ENCODE assay signal across 8 mouse cellular contexts in genomic region chr7:66060066-66060956, GRCm38 (mm10). TPM values are rescaled to one million over a fixed set of nuclear protein-coding genes. Genes with fewer than 3 reads are reported as not detected.
DNase-seq lines count a peak whose midpoint lies in the region; ATAC-seq and TF ChIP-seq lines count a peak whose summit lies in the region.

No protein-coding gene starts in this region.

- peak overlapping the region; percentile 87 for H3K9ac ChIP-seq in ES-Bruce4 (ENCODE audit: low read depth, poor library complexity, severe bottlenecking)
- peak overlapping the region; percentile 92 for H3K9ac ChIP-seq in forebrain, embryonic 12.5 days
- H3K9ac ChIP-seq in heart, postnatal 0 days (replicated peaks; ENCODE audit: low read depth, low read length): peak overlapping the region; percentile 82
- peak overlapping the region; percentile 92 for H3K9ac ChIP-seq in liver, embryonic 16.5 days (ENCODE audit: low read depth, low read length)
- H3K9ac ChIP-seq in neural tube, embryonic 12.5 days: peak overlapping the region; percentile 89
- peak overlapping the region; percentile 91 for H3K9ac ChIP-seq in stomach, postnatal 0 days (ENCODE audit: low read length)

- WGBS in forebrain, embryonic 12.5 days: 1% methylated on average over 64 of the region's 64 CpGs
- WGBS in heart, postnatal 0 days: under 1% methylated on average over 64 of the region's 64 CpGs
- WGBS in liver, embryonic 16.5 days (ENCODE audit: insufficient replicate concordance): under 1% methylated on average over 64 of the region's 64 CpGs
- under 1% methylated on average over 64 of the region's 64 CpGs for WGBS in neural tube, embryonic 12.5 days
- under 1% methylated on average over 64 of the region's 64 CpGs for whole genome bisulfite sequencing in stomach, postnatal 0 days

- no peaks in the 10 kb centered on the region for H3K27me3 ChIP-seq in ES-Bruce4 (ENCODE audit: control insufficient read depth, insufficient read depth, low read length, poor library complexity, severe bottlenecking)
- H3K27me3 ChIP-seq in forebrain, embryonic 12.5 days: peaks cover 10% of the 10 kb centered on the region; the same call in 1 of the 2 replicates
- no peaks in the 10 kb centered on the region for H3K27me3 ChIP-seq in heart, postnatal 0 days (ENCODE audit: control insufficient read depth, insufficient read depth, low read length)
- no peaks in the 10 kb centered on the region for H3K27me3 ChIP-seq in liver, embryonic 16.5 days (ENCODE audit: control insufficient read depth, insufficient read depth, low read depth, low read length)
- no peaks in the 10 kb centered on the region for H3K27me3 ChIP-seq in neural tube, embryonic 12.5 days (replicated peaks)
- no peaks in the 10 kb centered on the region for H3K27me3 ChIP-seq in stomach, postnatal 0 days (ENCODE audit: control insufficient read depth, insufficient read depth, low read length)

- peak; percentile 79 for DNase-seq in c-Kit-positive CD71-positive TER-119-positive erythroid progenitor cells, embryonic 14.5 days (ENCODE audit: low spot score)
- DNase-seq in heart, postnatal 0 days (ENCODE audit: low spot score): peak; percentile 76
- peak; percentile 92 to 94 for DNase-seq in kidney, postnatal 4 days
- DNase-seq in stomach, postnatal 0 days (ENCODE audit: low spot score): peak; percentile 91

- peaks cover 23% of the 10 kb centered on the region for H3K36me3 ChIP-seq in ES-Bruce4 (ENCODE audit: control insufficient read depth, insufficient read depth, low read length, poor library complexity, severe bottlenecking)
- peaks cover 22% of the 10 kb centered on the region for H3K36me3 ChIP-seq in forebrain, embryonic 12.5 days (replicated peaks)
- peaks cover 28% of the 10 kb centered on the region for H3K36me3 ChIP-seq in heart, postnatal 0 days (replicated peaks; ENCODE audit: control insufficient read depth, insufficient read depth, low read length)
- peaks cover 9% of the 10 kb centered on the region for H3K36me3 ChIP-seq in liver, embryonic 16.5 days (ENCODE audit: control insufficient read depth, insufficient read depth)
- H3K36me3 ChIP-seq in neural tube, embryonic 12.5 days: peaks cover 21% of the 10 kb centered on the region
- peaks cover 14% of the 10 kb centered on the region; the same call in 1 of the 2 replicates for H3K36me3 ChIP-seq in stomach, postnatal 0 days (ENCODE audit: control insufficient read depth, insufficient read depth, low read length)

- no peaks in the 10 kb centered on the region for H3K4me1 ChIP-seq in ES-Bruce4 (ENCODE audit: control insufficient read depth, insufficient read depth, low read length)
- H3K4me1 ChIP-seq in forebrain, embryonic 12.5 days: peaks cover 16% of the 10 kb centered on the region
- peaks cover 11% of the 10 kb centered on the region for H3K4me1 ChIP-seq in heart, postnatal 0 days (ENCODE audit: control insufficient read depth, insufficient read depth)
- H3K4me1 ChIP-seq in liver, embryonic 16.5 days (ENCODE audit: control insufficient read depth, low read depth, low read length): peaks cover 15% of the 10 kb centered on the region
- peaks cover 9% of the 10 kb centered on the region for H3K4me1 ChIP-seq in neural tube, embryonic 12.5 days
- H3K4me1 ChIP-seq in stomach, postnatal 0 days (replicated peaks; ENCODE audit: control insufficient read depth, insufficient read depth): peaks cover 3% of the 10 kb centered on the region; the same call in 1 of the 2 replicates

- peak overlapping the region; percentile 91 for H3K4me3 ChIP-seq in ES-Bruce4 (ENCODE audit: low read depth, low read length)
- peak overlapping the region; percentile 94 for H3K4me3 ChIP-seq in forebrain, embryonic 12.5 days (replicated peaks)
- peak overlapping the region; percentile 85 for H3K4me3 ChIP-seq in heart, postnatal 0 days (ENCODE audit: low read depth, low read length)
- H3K4me3 ChIP-seq in liver, embryonic 16.5 days (ENCODE audit: low read depth, low read length): peak overlapping the region; percentile 93
- H3K4me3 ChIP-seq in neural tube, embryonic 12.5 days: peak overlapping the region; percentile 97
- peak overlapping the region; percentile 91 for H3K4me3 ChIP-seq in stomach, postnatal 0 days (ENCODE audit: low read depth, low read length)

- peak overlapping the region; percentile 78 for H3K4me2 ChIP-seq in forebrain, embryonic 12.5 days
- peak overlapping the region; percentile 70 for H3K4me2 ChIP-seq in heart, postnatal 0 days (ENCODE audit: low read depth, low read length)
- peak overlapping the region; percentile 82 for H3K4me2 ChIP-seq in liver, embryonic 16.5 days (ENCODE audit: low read depth, low read length)
- H3K4me2 ChIP-seq in neural tube, embryonic 12.5 days (replicated peaks): peak overlapping the region; percentile 85
- H3K4me2 ChIP-seq in stomach, postnatal 0 days (replicated peaks; ENCODE audit: low read depth): peak overlapping the region; percentile 82

- H3K27ac ChIP-seq in ES-Bruce4 (ENCODE audit: insufficient read depth, low read length): no peak overlapping the region
- peak overlapping the region; percentile 73 for H3K27ac ChIP-seq in forebrain, embryonic 12.5 days
- H3K27ac ChIP-seq in heart, postnatal 0 days (ENCODE audit: low read depth): peak overlapping the region; percentile 59
- peak overlapping the region; percentile 54 for H3K27ac ChIP-seq in liver, embryonic 16.5 days (ENCODE audit: low read length)
- H3K27ac ChIP-seq in neural tube, embryonic 12.5 days: peak overlapping the region; percentile 18; the same call in 1 of the 2 replicates
- H3K27ac ChIP-seq in stomach, postnatal 0 days (replicated peaks): peak overlapping the region; percentile 77

- ATAC-seq in forebrain, embryonic 12.5 days (ENCODE audit: low FRiP score): peak; percentile 98
- ATAC-seq in heart, postnatal 0 days (ENCODE audit: insufficient read depth, low read depth): peak; percentile 93
- peak; percentile 92 for ATAC-seq in liver, embryonic 16.5 days (ENCODE audit: low read depth)
- peak; percentile 95 for ATAC-seq in neural tube, embryonic 12.5 days (ENCODE audit: low FRiP score, low read depth)
- peak; percentile 95 for ATAC-seq in stomach, postnatal 0 days (ENCODE audit: low FRiP score, low TSS enrichment)

- H3K9me3 ChIP-seq in ES-Bruce4 (replicated peaks; ENCODE audit: control insufficient read depth, insufficient read depth, low read length, poor library complexity, severe bottlenecking): no peaks in the 10 kb centered on the region
- H3K9me3 ChIP-seq in forebrain, embryonic 12.5 days: no peaks in the 10 kb centered on the region
- no peaks in the 10 kb centered on the region for H3K9me3 ChIP-seq in heart, postnatal 0 days (replicated peaks; ENCODE audit: control insufficient read depth, low read length)
- no peaks in the 10 kb centered on the region for H3K9me3 ChIP-seq in liver, embryonic 16.5 days (replicated peaks; ENCODE audit: control insufficient read depth, low read length)
- no peaks in the 10 kb centered on the region for H3K9me3 ChIP-seq in neural tube, embryonic 12.5 days
- no peaks in the 10 kb centered on the region for H3K9me3 ChIP-seq in stomach, postnatal 0 days (ENCODE audit: control insufficient read depth, low read length)

- no peak for TF ChIP-seq CTCF in ES-Bruce4 (IDR thresholded peaks at IDR 0.05; ENCODE audit: low read depth, low read length)
- TF ChIP-seq CTCF in heart, postnatal 0 days (IDR thresholded peaks at IDR 0.05; ENCODE audit: low read depth): no peak
- peak; percentile 38 for TF ChIP-seq CTCF in stomach, postnatal 0 days (IDR thresholded peaks at IDR 0.05; ENCODE audit: low read depth)

- peak; percentile 82; the same call in 1 of the 2 replicates for TF ChIP-seq EP300 in ES-Bruce4 (IDR thresholded peaks at IDR 0.05; ENCODE audit: insufficient read depth, low read depth, low read length)
- no peak for TF ChIP-seq EP300 in heart, postnatal 0 days (IDR thresholded peaks at IDR 0.05; ENCODE audit: low read depth)
- no peak for TF ChIP-seq EP300 in stomach, postnatal 0 days (optimal IDR thresholded peaks at IDR 0.05)

- peak; percentile 70 for TF ChIP-seq POLR2A in ES-Bruce4 (IDR thresholded peaks at IDR 0.05; ENCODE audit: insufficient read depth, low read length)

RNA-seq across cellular contexts. Expression of gene Snrpa1, which starts 1.5 kb away (rescaled TPM):
- 152 and 155 TPM in 2 replicates for polyA plus RNA-seq in ES-Bruce4 (2011; ENCODE audit: insufficient read depth, insufficient read length, low read depth, missing spikeins)
- polyA plus RNA-seq in forebrain, embryonic 12.5 days (2016; fragmentation: Nextera tagmentation; extraction: Ambion mirVana): 227 and 231 TPM in 2 replicates
- 18.0 and 30.8 TPM in 2 replicates for total RNA-seq in heart, postnatal 0 days (2014; rRNA removed; ENCODE audit: low replicate concordance)
- 58.9 and 62.1 TPM in 2 replicates for polyA plus RNA-seq in heart, postnatal 0 days (2015; fragmentation: Nextera tagmentation; extraction: Ambion mirVana)
- polyA plus RNA-seq in liver, embryonic 16.5 days (2015; fragmentation: Nextera tagmentation; extraction: Ambion mirVana): 65.7 and 75.6 TPM in 2 replicates
- 177 and 183 TPM in 2 replicates for polyA plus RNA-seq in neural tube, embryonic 12.5 days (2016; fragmentation: Nextera tagmentation; extraction: Ambion mirVana)
- 65.0 and 69.6 TPM in 2 replicates for polyA plus RNA-seq in stomach, postnatal 0 days (2015; fragmentation: Nextera tagmentation; extraction: Ambion mirVana)

RNA-seq across cellular contexts. Expression of gene Gm45213, which starts 16.9 kb away (rescaled TPM):
- not detected in 2 replicates for polyA plus RNA-seq in ES-Bruce4 (2011; ENCODE audit: insufficient read depth, insufficient read length, low read depth, missing spikeins)
- not detected in 2 replicates for polyA plus RNA-seq in forebrain, embryonic 12.5 days (2016; fragmentation: Nextera tagmentation; extraction: Ambion mirVana)
- not detected in 2 replicates for total RNA-seq in heart, postnatal 0 days (2014; rRNA removed; ENCODE audit: low replicate concordance)
- polyA plus RNA-seq in heart, postnatal 0 days (2015; fragmentation: Nextera tagmentation; extraction: Ambion mirVana): not detected in 2 replicates
- not detected in 2 replicates for polyA plus RNA-seq in liver, embryonic 16.5 days (2015; fragmentation: Nextera tagmentation; extraction: Ambion mirVana)
- polyA plus RNA-seq in neural tube, embryonic 12.5 days (2016; fragmentation: Nextera tagmentation; extraction: Ambion mirVana): not detected in 2 replicates
- polyA plus RNA-seq in stomach, postnatal 0 days (2015; fragmentation: Nextera tagmentation; extraction: Ambion mirVana): not detected in 2 replicates

RNA-seq across cellular contexts. Expression of gene Selenos, which starts 19.1 kb away (rescaled TPM):
- 33.3 and 42.9 TPM in 2 replicates for polyA plus RNA-seq in ES-Bruce4 (2011; ENCODE audit: insufficient read depth, insufficient read length, low read depth, missing spikeins)
- 63.7 and 64.3 TPM in 2 replicates for polyA plus RNA-seq in forebrain, embryonic 12.5 days (2016; fragmentation: Nextera tagmentation; extraction: Ambion mirVana)
- 30.7 and 41.3 TPM in 2 replicates for total RNA-seq in heart, postnatal 0 days (2014; rRNA removed; ENCODE audit: low replicate concordance)
- 66.3 and 70.5 TPM in 2 replicates for polyA plus RNA-seq in heart, postnatal 0 days (2015; fragmentation: Nextera tagmentation; extraction: Ambion mirVana)
- polyA plus RNA-seq in liver, embryonic 16.5 days (2015; fragmentation: Nextera tagmentation; extraction: Ambion mirVana): 68.0 and 70.3 TPM in 2 replicates
- 81.0 and 84.4 TPM in 2 replicates for polyA plus RNA-seq in neural tube, embryonic 12.5 days (2016; fragmentation: Nextera tagmentation; extraction: Ambion mirVana)
- 143 TPM in 2 replicates for polyA plus RNA-seq in stomach, postnatal 0 days (2015; fragmentation: Nextera tagmentation; extraction: Ambion mirVana)

RNA-seq across cellular contexts. Expression of gene Chsy1, which starts 49.0 kb away (rescaled TPM):
- 25.8 and 27.6 TPM in 2 replicates for polyA plus RNA-seq in ES-Bruce4 (2011; ENCODE audit: insufficient read depth, insufficient read length, low read depth, missing spikeins)
- polyA plus RNA-seq in forebrain, embryonic 12.5 days (2016; fragmentation: Nextera tagmentation; extraction: Ambion mirVana): 13.3 and 15.9 TPM in 2 replicates
- 37.8 and 43.4 TPM in 2 replicates for total RNA-seq in heart, postnatal 0 days (2014; rRNA removed; ENCODE audit: low replicate concordance)
- polyA plus RNA-seq in heart, postnatal 0 days (2015; fragmentation: Nextera tagmentation; extraction: Ambion mirVana): 8.9 and 9.6 TPM in 2 replicates
- 4.9 and 5.4 TPM in 2 replicates for polyA plus RNA-seq in liver, embryonic 16.5 days (2015; fragmentation: Nextera tagmentation; extraction: Ambion mirVana)
- polyA plus RNA-seq in neural tube, embryonic 12.5 days (2016; fragmentation: Nextera tagmentation; extraction: Ambion mirVana): 13.4 and 15.3 TPM in 2 replicates
- 5.8 and 6.1 TPM in 2 replicates for polyA plus RNA-seq in stomach, postnatal 0 days (2015; fragmentation: Nextera tagmentation; extraction: Ambion mirVana)
